In the genomic region with DNA sequence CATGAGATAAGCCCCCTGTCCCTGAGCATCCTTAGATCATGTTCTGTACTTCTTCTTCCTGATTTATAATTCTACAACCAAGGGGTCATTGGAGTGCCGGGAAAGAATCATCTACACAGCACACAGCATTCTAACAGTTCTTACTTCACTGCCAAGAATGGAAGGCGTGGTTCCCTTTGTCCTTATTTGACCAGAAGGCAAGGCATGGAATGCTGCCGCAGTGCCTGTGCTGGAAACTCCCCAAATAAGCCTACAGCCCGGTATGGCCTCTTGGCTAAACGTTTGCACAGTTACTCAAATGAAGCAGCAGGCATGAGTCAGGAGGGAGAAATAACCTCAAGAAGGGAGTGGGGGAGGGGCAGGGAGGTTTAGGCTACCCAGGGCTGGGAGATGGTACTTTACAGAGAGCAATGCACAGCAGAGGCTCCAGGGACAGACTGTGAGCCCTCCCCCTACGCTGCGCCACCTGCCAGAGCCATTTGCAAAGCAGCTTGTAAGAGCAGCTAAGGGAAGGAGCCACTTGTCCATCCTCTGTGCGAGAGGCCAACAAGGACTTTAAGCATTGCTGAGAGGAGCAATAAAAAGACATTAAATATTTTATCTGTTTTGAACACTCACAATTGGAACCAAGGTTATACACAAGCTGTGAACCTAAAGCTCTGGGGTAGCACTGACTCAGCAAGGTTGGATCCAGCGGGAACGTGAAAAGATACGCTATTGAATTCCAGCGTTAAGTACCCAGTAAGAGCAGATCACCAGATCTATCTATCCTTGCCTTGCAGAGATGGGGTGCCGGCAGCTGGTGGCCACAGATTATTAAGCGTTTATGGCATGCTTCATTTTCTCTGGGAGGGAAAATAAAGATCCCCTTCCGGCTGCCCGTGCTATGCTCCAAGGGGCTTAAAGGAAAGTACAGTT, we compare ENCODE assay signal across 8 mouse cellular contexts.
A peak's percentile ranks its signal among the peaks of the same experiment; 100 is the strongest.
DNase-seq lines count a peak whose midpoint lies in the region; ATAC-seq lines count a peak whose summit lies in the region.

No protein-coding gene starts in this region.

- H3K4me1 ChIP-seq in forebrain, embryonic 16.5 days (replicated peaks; ENCODE audit: control insufficient read depth, insufficient read depth, low read length) = peaks cover 30% of the 10 kb centered on the region

- no peak overlapping the region for H3K4me2 ChIP-seq in forebrain, embryonic 16.5 days (ENCODE audit: low read length)

- no peaks in the 10 kb centered on the region for H3K27me3 ChIP-seq in forebrain, embryonic 16.5 days (replicated peaks; ENCODE audit: control insufficient read depth, insufficient read depth, low read length)

- no peaks in the 10 kb centered on the region for H3K9me3 ChIP-seq in forebrain, embryonic 16.5 days (ENCODE audit: control insufficient read depth, low read length)

- peak; percentile 90 for DNase-seq in MN1 (ENCODE audit: low spot score)
- peak; percentile 88 for DNase-seq in cerebellum, adult 11 months
- DNase-seq in heart, postnatal 14 days = peak; percentile 49 to 68
- peak; percentile 74 for DNase-seq in large intestine, adult 2 months (ENCODE audit: low read depth, low spot score)
- peak; percentile 84 for DNase-seq in lung, postnatal 25 days (ENCODE audit: low spot score)
- DNase-seq in right cerebral cortex, postnatal 4 days = peak; percentile 58
- DNase-seq in spleen, postnatal 14 days (ENCODE audit: low spot score in 2 of 2) = no peak

- ATAC-seq in forebrain, embryonic 16.5 days = peak; percentile 86

- H3K4me3 ChIP-seq in forebrain, embryonic 16.5 days (replicated peaks; ENCODE audit: low read length) = no peak overlapping the region

- H3K27ac ChIP-seq in forebrain, embryonic 16.5 days (ENCODE audit: low read length) = peak overlapping the region; percentile 30

- 0 out of 2 replicates have a peak overlapping the region, but pooled peaks have one; percentile 12 for H3K9ac ChIP-seq in forebrain, embryonic 16.5 days (replicated peaks; ENCODE audit: low read depth, low read length)

- intact Hi-C loops in heart, postnatal 14 days (cut with DNase I) = loop anchor here (5.0 to 10.0 kb wide), 4 partner anchors 34 to 271 kb away; no protein-coding TSS in a partner anchor

- 26% methylated on average over 16 of the region's 16 CpGs for WGBS in forebrain, embryonic 16.5 days
- WGBS in large intestine, adult 2 months = 21% methylated on average over 16 of the region's 16 CpGs

- no peaks in the 10 kb centered on the region for H3K36me3 ChIP-seq in forebrain, embryonic 16.5 days (ENCODE audit: control insufficient read depth, insufficient read depth)

Comparison
In these comparisons a context has a peak if more than half of its experiments do, and no peak if none do; other contexts are left out.
1. DNase-seq: peak in MN1 (single experiment), cerebellum, adult 11 months (single experiment), heart, postnatal 14 days (2 of 2), large intestine, adult 2 months (single experiment), lung, postnatal 25 days (single experiment) and right cerebral cortex, postnatal 4 days (single experiment); none in spleen, postnatal 14 days (0 of 2).